Mouse (Mus musculus) urinary bladder, postnatal 25 days (tissue): ENCODE measurements around the gene Pparg.

Experiments used
- DNase-seq: peaks from one replicate; pipeline ENCODE4 v3.0.0; 2022; ENCODE audit warnings: low spot score

Gene Pparg

GRCm38 (mm10) chr6:115360776-115361605, at the start of gene Pparg:
Pparg (plus strand) TSS chr6:115360951.
- DNase-seq: peak; percentile 60

GRCm38 (mm10) chr6:115312780-115313179, 48.0 kb upstream of the Pparg start:
- no peak for DNase-seq

DNA sequence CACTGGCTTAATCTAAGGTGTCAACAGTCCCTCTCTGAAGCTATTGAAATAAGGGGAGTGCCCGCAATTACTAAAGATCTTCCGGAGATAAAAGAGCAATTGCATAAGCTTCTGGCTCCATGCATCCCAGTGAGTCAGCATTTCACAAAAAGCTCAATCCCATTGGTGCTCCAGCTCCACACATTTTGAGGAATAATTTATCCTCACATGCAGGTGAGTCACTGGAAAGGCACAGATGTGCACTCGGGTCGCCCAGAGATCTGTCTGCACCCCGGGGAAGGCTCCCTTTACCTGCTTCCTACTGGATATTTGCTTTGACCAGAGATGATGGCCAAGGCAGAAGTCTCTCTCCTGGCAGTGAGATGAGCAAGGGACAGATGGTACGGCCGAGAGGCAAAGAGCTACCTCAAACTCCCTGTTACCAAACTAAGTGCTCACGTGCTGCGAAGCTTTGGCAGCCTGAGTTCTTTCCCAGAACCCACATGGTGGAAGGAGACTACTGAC, 47.5 kb upstream of the Pparg start:
- no peak for DNase-seq

DNA sequence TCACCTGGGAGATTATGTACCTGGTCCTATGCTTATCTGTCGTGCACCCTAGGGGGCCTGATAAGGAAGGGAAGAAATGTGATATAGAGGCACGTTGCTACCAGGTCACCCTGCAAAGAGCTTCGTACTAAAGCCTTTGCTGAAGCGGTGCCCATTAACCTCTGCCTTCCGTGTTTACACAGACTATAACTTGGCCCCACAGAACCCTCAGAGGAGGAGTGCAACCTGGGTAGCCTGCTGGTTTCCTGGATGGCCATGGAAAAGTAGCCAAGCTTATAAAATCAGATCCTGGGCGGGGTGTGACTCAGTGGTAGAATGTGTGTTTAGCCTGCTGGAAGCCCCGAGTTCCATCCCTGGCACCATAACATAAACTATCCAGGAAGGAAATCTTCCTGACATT, 46.8 kb upstream of the Pparg start:
- DNase-seq: no peak

- no peak for DNase-seq
Observed at GRCm38 (mm10) chr6:115315770-115316169, 45.0 kb upstream of the Pparg start.

- DNase-seq: no peak
Observed at GRCm38 (mm10) chr6:115316811-115317221, 43.9 kb upstream of the Pparg start.

DNA sequence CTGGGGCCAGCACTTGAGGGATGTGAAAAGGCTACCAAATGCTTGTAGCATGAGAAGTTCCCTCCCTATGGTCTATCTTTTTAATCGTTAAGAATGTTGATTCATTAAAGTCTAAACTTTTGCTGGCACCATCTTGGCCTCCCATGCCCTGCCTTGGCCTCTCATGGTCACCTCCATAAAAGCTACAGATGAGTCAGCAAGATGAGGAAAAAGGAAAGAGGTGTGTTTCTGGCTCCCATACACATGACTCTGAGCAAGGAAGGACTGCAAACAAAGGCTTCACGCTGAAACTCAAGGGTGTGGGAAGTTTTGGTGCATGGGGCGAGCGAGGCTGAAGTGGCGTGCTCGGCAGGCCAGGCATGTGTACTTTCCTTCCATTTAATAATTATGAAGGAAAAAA, 41.9 kb upstream of the Pparg start:
- no peak for DNase-seq

GRCm38 (mm10) chr6:115319686-115320085, 41.1 kb upstream of the Pparg start:
- DNase-seq: no peak

GRCm38 (mm10) chr6:115320927-115321714, 39.6 kb upstream of the Pparg start:
- DNase-seq: no peak

- DNase-seq: no peak
Observed at GRCm38 (mm10) chr6:115321883-115322351, 38.8 kb upstream of the Pparg start.

- no peak for DNase-seq
Observed at GRCm38 (mm10) chr6:115322956-115323355, 37.8 kb upstream of the Pparg start.

DNA sequence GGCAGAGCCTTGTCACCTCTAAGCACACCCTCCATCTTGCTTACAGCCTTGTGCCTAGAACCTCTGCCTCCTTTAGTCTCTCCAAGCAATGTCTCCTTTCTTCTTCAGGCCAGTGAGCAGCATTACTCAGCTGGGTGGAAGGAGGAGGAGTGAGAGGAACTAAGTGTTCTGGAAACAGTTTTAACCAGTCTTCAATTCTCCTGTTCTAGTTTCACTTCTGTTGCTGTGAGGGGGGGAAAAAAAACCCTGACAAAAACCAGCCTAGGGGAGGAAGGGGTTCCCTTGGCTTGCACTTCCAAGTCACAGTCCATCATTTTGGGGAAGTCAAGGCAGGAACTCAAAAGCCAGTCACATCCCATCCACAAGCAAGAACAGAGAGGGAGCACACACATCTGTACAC, 29.8 kb upstream of the Pparg start:
- DNase-seq: no peak

DNA sequence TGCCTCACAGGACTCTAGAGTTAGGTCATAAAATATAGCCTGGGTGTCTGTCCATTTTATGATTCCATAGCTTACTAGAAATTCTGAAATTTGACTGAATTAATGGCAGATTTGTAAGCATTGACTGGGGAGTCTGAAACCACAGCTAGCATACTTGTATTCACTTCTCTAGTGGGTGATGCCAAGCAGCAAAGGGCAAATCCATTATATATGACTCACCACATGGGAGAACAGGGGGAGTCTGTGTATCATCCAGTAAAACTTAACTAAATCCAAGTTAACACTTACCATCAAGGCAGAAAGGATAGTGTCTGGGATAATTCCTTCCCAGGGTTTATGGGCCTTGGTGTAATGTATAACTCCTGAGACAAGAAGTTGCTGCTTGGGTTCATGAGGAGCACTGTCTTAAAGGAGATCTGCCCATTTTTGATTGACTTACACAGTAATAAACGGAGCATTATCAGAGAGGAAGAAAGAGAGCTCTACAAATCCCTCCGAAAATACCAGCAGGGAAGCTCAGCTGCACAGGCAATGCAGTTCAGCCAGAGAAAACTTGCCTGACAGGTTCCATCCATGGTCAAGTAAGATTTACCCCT, 27.6 kb upstream of the Pparg start:
- DNase-seq: no peak

DNA sequence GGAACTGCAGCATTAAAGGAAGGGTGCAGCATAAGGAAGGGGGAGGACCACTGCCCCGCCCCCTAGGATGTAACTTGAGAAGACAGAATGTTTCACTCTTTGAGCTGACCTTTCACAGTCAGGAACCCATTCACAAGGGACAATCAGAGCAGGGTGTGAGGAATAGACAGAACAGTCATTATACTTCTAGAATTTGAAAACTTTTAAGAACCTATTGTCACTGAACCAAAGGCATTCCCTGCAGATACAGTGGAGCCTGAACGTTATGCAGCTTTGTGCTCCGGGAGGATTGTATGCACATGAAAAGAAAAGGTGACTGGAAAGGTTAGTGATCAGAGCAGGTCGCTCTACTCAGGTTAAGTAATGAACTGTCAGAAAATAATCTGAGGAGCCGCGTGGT, 25.2 kb upstream of the Pparg start:
- no peak for DNase-seq

DNA sequence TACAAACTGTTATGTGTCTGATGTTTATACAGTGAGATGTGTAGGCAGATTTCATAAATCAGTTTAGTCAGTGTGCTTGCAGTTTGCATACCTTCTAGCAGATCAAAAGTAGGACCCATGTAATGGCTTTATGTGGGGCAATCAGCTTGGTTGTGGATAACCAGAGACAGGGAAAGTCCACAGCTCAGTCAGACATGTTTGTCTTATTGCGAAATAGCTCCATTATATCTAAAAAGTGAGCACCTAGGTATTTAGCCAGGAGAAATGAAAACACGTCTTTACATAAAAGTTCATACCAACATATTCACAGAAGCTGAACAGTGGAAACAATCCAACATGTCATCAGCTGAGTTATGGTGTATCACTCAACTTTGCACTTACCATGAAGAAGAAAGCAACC, 20.7 kb upstream of the Pparg start:
- DNase-seq: no peak

GRCm38 (mm10) chr6:115343096-115343495, 17.7 kb upstream of the Pparg start:
- no peak for DNase-seq

GRCm38 (mm10) chr6:115343570-115343969, 17.2 kb upstream of the Pparg start:
- DNase-seq: no peak

- DNase-seq: no peak
Observed at GRCm38 (mm10) chr6:115344101-115344500, 16.6 kb upstream of the Pparg start.

GRCm38 (mm10) chr6:115344513-115344912, 16.2 kb upstream of the Pparg start:
- no peak for DNase-seq

DNA sequence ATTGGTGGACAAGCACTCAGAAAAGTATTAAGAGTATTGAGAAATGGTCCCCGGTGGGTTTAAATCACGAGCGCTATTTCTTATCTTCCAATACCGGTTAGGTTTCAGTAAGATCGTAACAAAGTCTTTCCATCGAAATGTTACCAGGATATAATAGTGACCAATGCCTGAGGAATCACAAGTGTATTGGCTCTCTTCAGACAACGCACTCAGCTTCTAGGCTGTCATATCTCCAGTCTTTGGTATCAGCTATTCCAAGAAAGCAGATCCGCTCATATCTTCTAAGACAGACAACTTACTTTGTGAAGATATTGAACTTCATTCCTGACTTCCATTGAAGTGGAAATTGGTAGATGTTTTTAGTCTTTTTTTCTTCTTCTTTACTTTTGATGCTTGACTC, 15.7 kb upstream of the Pparg start:
- DNase-seq: no peak

DNA sequence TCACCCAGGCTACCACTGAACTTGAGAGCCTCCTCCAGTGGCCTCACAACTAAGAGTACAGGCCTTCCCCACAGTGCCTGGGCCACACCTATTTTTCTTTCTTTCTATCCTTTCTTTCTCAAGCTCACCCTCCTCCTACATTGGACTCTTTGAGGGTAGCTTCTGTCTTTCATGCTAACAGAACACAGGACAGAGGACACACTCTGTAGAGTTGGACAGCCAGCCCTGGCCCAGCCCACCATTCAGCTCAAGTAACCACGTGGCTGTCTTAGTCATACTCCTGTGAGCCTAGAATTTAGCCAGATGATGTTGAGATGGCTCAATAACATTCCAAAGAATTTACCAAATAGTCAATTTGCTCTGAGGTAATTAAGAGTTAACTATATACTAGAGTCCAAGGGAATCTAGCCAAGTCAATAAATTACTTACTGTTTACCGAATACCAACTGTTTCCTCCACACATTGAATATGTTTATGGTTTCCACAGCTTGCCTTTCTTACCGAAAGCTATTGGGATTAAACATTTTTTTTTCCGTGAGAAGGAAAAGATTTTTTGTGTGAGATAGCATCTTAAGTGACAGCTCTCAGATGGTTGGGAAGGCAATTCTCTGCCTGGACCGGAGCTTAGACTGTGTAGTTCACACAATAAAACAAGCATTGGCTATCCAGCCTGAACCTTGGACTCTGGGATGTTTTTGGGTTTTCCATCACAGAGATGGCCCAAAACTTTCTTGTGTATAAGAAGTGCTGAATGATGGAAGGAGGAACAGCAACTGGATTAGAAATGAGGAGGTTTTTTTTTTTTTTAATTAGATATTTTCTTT, 10.9 kb upstream of the Pparg start:
- no peak for DNase-seq
